Mouse (Mus musculus) cerebellum, adult 9-10 months (tissue): ENCODE measurements around the gene Sgms1.

ENCODE experiments used
- DNase-seq: peaks from one replicate; pipeline ENCODE4 v3.0.0; 2022

The Sgms1 gene

GRCm38 (mm10) chr19:32389001-32389871, at the start of gene Sgms1:
Sgms1 (minus strand) TSS chr19:32389714.
- DNase-seq, result peak; percentile 89

GRCm38 (mm10) chr19:32425856-32426255, 36.3 kb upstream of the Sgms1 start:
- no peak for DNase-seq

GRCm38 (mm10) chr19:32424706-32425105, 35.2 kb upstream of the Sgms1 start:
- no peak for DNase-seq

- DNase-seq, result no peak
These were observed 29.6 kb upstream of the Sgms1 start for GRCm38 (mm10) chr19:32419069-32419468.

GRCm38 (mm10) chr19:32416692-32417317, 27.3 kb upstream of the Sgms1 start:
- no peak for DNase-seq

GRCm38 (mm10) chr19:32409603-32410360, 20.3 kb upstream of the Sgms1 start:
- no peak for DNase-seq

GRCm38 (mm10) chr19:32406717-32407116, 17.2 kb upstream of the Sgms1 start:
- no peak for DNase-seq

- no peak for DNase-seq
These were observed 14.9 kb upstream of the Sgms1 start for GRCm38 (mm10) chr19:32404386-32404785.

GRCm38 (mm10) chr19:32403834-32404233, 14.3 kb upstream of the Sgms1 start:
- no peak for DNase-seq

- no peak for DNase-seq
These were observed 9.0 kb upstream of the Sgms1 start for GRCm38 (mm10) chr19:32398491-32398890.

GRCm38 (mm10) chr19:32396303-32396702, 6.8 kb upstream of the Sgms1 start:
- no peak for DNase-seq

GRCm38 (mm10) chr19:32394825-32395224, 5.3 kb upstream of the Sgms1 start:
- DNase-seq, result no peak

- no peak for DNase-seq
These were observed 4.4 kb upstream of the Sgms1 start for GRCm38 (mm10) chr19:32393758-32394450.

- DNase-seq, result no peak
These were observed 3.7 kb upstream of the Sgms1 start for GRCm38 (mm10) chr19:32393092-32393745.

GRCm38 (mm10) chr19:32391441-32391840, 1.9 kb upstream of the Sgms1 start:
- peak; percentile 20 for DNase-seq

GRCm38 (mm10) chr19:32390116-32390515, 602 bp upstream of the Sgms1 start:
- DNase-seq, result peak; percentile 53

GRCm38 (mm10) chr19:32388191-32388921, 1.2 kb downstream of the Sgms1 start:
- DNase-seq, result peak; percentile 92

- DNase-seq, result peak; percentile 86
These were observed 1.9 kb downstream of the Sgms1 start for GRCm38 (mm10) chr19:32387403-32388190.

- peak; percentile 67 for DNase-seq
These were observed 2.7 kb downstream of the Sgms1 start for GRCm38 (mm10) chr19:32386556-32387402.

- peak; percentile 5 for DNase-seq
These were observed 5.8 kb downstream of the Sgms1 start for GRCm38 (mm10) chr19:32383738-32384137.
